Mouse (Mus musculus) v-Abl transformed pro-B cells (cell line): Measurements from ENCODE around the gene 1810043G02Rik.
"Not testable (repeated sequence)": the region's sequence is repeated elsewhere in the genome, so short reads cannot be mapped to it uniquely, and the experiment has no call there.

Source experiments
- in situ Hi-C, 2 experiments: fragments of 400-800 bp; cut with MboI; formaldehyde crosslinking; loops; one replicate each; pipeline ENCODE4 v1.15.1; 2025; ENCODE audit not compliant: unreplicated experiment in 2 of 2

The 1810043G02Rik gene

GRCm38 (mm10) chr10:77978351-77979350, at the start of gene 1810043G02Rik:
Gene 1810043G02Rik, plus strand, starts transcription at chr10:77978524.
- in situ Hi-C loops: loop anchor here in 1 of 2 experiments (10.0 kb wide), 1 partner anchor 354 kb away; the partner anchor contains the start of gene Ube2g2

- in situ Hi-C loops: no loop called here
Observed at GRCm38 (mm10) chr10:77939685-77940084, 38.6 kb upstream of the 1810043G02Rik start.

GRCm38 (mm10) chr10:77950468-77950867, 27.9 kb upstream of the 1810043G02Rik start:
- in situ Hi-C loops: not testable (repeated sequence)

GRCm38 (mm10) chr10:77962725-77963124, 15.6 kb upstream of the 1810043G02Rik start:
- in situ Hi-C loops: no loop called here

- in situ Hi-C loops: no loop called here
Observed at GRCm38 (mm10) chr10:77963971-77964370, 14.4 kb upstream of the 1810043G02Rik start.

GRCm38 (mm10) chr10:77969274-77969972, 8.9 kb upstream of the 1810043G02Rik start:
- in situ Hi-C loops: no loop called here

GRCm38 (mm10) chr10:77969973-77970325, 8.4 kb upstream of the 1810043G02Rik start:
- in situ Hi-C loops: loop anchor here in 1 of 2 experiments (10.0 kb wide), 1 partner anchor 345 kb away; the partner anchor contains the start of gene Ube2g2

GRCm38 (mm10) chr10:77970481-77970880, 7.8 kb upstream of the 1810043G02Rik start, which contains the start of gene Trpm2:
Gene Trpm2, minus strand, starts transcription at chr10:77970563.
- in situ Hi-C loops: loop anchor here in 1 of 2 experiments (10.0 kb wide), 1 partner anchor 346 kb away; the partner anchor contains the start of gene Ube2g2

GRCm38 (mm10) chr10:77971191-77971590, 7.1 kb upstream of the 1810043G02Rik start:
- in situ Hi-C loops: loop anchor here in 1 of 2 experiments (10.0 kb wide), 1 partner anchor 346 kb away; the partner anchor contains the start of gene Ube2g2

GRCm38 (mm10) chr10:77971709-77972553, 6.4 kb upstream of the 1810043G02Rik start:
- in situ Hi-C loops: loop anchor here in 1 of 2 experiments (10.0 kb wide), 1 partner anchor 347 kb away; the partner anchor contains the start of gene Ube2g2

- in situ Hi-C loops: loop anchor here in 1 of 2 experiments (10.0 kb wide), 1 partner anchor 350 kb away; the partner anchor contains the start of gene Ube2g2
Observed at GRCm38 (mm10) chr10:77974323-77974722, 4.0 kb upstream of the 1810043G02Rik start.

- in situ Hi-C loops: loop anchor here in 1 of 2 experiments (10.0 kb wide), 1 partner anchor 350 kb away; the partner anchor contains the start of gene Ube2g2
Observed at GRCm38 (mm10) chr10:77974811-77975210, 3.5 kb upstream of the 1810043G02Rik start.

- in situ Hi-C loops: loop anchor here in 1 of 2 experiments (10.0 kb wide), 1 partner anchor 351 kb away; the partner anchor contains the start of gene Ube2g2
Observed at GRCm38 (mm10) chr10:77975653-77976052, 2.7 kb upstream of the 1810043G02Rik start.

GRCm38 (mm10) chr10:77976458-77977150, 1.7 kb upstream of the 1810043G02Rik start:
- in situ Hi-C loops: loop anchor here in 1 of 2 experiments (10.0 kb wide), 1 partner anchor 352 kb away; the partner anchor contains the start of gene Ube2g2

GRCm38 (mm10) chr10:77984660-77985059, 6.3 kb downstream of the 1810043G02Rik start:
- in situ Hi-C loops: loop anchor here (5.0 kb wide), 2 partner anchors 43 to 178 kb away; no protein-coding TSS in a partner anchor

- in situ Hi-C loops: loop anchor here (5.0 kb wide), 2 partner anchors 42 to 177 kb away; no protein-coding TSS in a partner anchor
Observed at GRCm38 (mm10) chr10:77985775-77986174, 7.5 kb downstream of the 1810043G02Rik start.

GRCm38 (mm10) chr10:77995639-77996038, 17.3 kb downstream of the 1810043G02Rik start:
- in situ Hi-C loops: no loop called here

- in situ Hi-C loops: loop anchor here (25.0 kb wide), 2 partner anchors 587 to 1687 kb away; partner anchors contain the start of genes Cdc34 (in 1 of the 2), Gzmm (in 1 of the 2) and Syde1 (in 1 of the 2)
Observed at GRCm38 (mm10) chr10:78000200-78000599, 21.9 kb downstream of the 1810043G02Rik start.
